ENCODE assay signal across 8 mouse cellular contexts in the genomic region with DNA sequence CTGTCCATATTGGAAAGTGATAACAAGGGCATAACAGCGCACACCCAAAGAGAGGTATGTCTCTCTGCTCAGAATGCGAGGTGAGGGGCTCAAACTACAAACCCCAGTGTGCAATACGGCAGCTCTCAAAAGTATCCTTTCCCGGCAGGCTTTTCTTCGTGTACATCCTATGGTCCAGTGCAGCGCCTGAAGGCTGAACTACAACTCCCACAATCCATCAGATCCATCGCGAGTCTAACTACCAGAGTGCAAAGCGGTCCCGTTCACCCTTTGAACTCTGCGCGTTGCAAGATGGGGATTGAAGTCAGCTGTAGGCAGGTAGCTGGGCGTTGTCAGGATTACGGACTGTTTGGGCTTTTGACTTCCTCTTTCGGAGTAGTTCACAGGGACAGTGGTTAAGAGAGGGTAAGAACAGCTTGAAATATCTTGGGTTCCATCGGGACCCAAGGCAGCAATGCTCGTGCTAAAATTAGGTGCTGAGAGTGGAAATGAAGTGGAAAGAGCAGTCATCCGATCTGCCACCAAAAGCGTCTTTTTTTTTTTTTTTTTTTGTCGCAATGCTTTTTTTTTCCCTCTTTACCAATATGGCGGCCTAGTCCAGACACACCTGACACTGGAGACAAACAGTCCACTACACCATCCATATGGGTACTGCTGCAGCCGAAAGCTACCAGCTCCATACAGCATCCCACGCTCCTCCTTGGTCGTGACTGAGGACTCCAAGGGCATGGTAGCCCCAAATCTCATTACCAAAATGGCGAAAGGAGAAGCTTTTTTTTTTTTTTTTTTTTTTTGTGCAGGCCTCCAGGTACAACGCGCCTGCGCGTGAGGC. TPM values are rescaled to one million over a fixed set of nuclear protein-coding genes. Genes with fewer than 3 reads are reported as not detected.
DNase-seq lines count a peak whose midpoint lies in the region; ATAC-seq lines count a peak whose summit lies in the region.

No protein-coding gene starts in this region.

- H3K4me2 ChIP-seq in hindbrain, embryonic 11.5 days (replicated peaks; ENCODE audit: low read depth, low read length) = peak overlapping the region; percentile 41

- peaks cover 4% of the 10 kb centered on the region for H3K4me1 ChIP-seq in hindbrain, embryonic 11.5 days (replicated peaks; ENCODE audit: control insufficient read depth, insufficient read depth, low read length)

- peak; percentile 89 for ATAC-seq in hindbrain, embryonic 11.5 days (ENCODE audit: low FRiP score)

- peak overlapping the region; percentile 89 for H3K4me3 ChIP-seq in hindbrain, embryonic 11.5 days (ENCODE audit: low read depth, low read length)

- WGBS in hindbrain, embryonic 11.5 days = under 1% methylated on average over 29 of the region's 29 CpGs

- no peaks in the 10 kb centered on the region for H3K36me3 ChIP-seq in hindbrain, embryonic 11.5 days (ENCODE audit: control insufficient read depth, insufficient read depth, low read length)

- no peaks in the 10 kb centered on the region for H3K27me3 ChIP-seq in hindbrain, embryonic 11.5 days (ENCODE audit: control insufficient read depth, insufficient read depth, low read length)

- H3K9me3 ChIP-seq in hindbrain, embryonic 11.5 days (ENCODE audit: control insufficient read depth, low read length) = no peaks in the 10 kb centered on the region

- peak overlapping the region; percentile 95 for H3K27ac ChIP-seq in hindbrain, embryonic 11.5 days (ENCODE audit: low read depth, low read length)

- peak; percentile 98 for DNase-seq in NIH3T3 (ENCODE audit: low read depth)
- peak; percentile 99 for DNase-seq in cerebellum, adult 9-11 months
- peak; percentile 99 for DNase-seq in frontal cortex, adult 2 months (ENCODE audit: extremely low spot score in 1 of 2, low spot score in 1 of 2)
- DNase-seq in hindbrain, embryonic 11.5 days (ENCODE audit: low spot score) = peak; percentile 95
- DNase-seq in layer of hippocampus, postnatal 10 days (ENCODE audit: low spot score in 2 of 2) = peak; percentile 86 to 89
- DNase-seq in lung, postnatal 10 days = peak; percentile 97
- DNase-seq in ovary, postnatal 36 days (ENCODE audit: low spot score) = peak; percentile 83
- peak; percentile 90 for DNase-seq in thymus, postnatal 25 days

- H3K9ac ChIP-seq in hindbrain, embryonic 11.5 days (ENCODE audit: low read depth, low read length) = peak overlapping the region; percentile 42; the same call in 1 of the 2 replicates

RNA-seq across cellular contexts. Expression of a gene that starts 0.7 kb away (rescaled TPM):
- polyA plus RNA-seq in frontal cortex, adult 2 months (2012; rRNA removed) = 43.8 and 45.3 TPM in 2 replicates
- 16.9 and 20.2 TPM in 2 replicates for polyA plus RNA-seq in hindbrain, embryonic 11.5 days (2014; fragmentation: Nextera tagmentation; extraction: Ambion mirVana)
- 10 to 100 TPM; 47.1 to 49.2 TPM for total RNA-seq in layer of hippocampus, postnatal 10 days (2021)

RNA-seq across cellular contexts. Expression of a gene that starts 50.3 kb away (rescaled TPM):
- 8.8 and 11.5 TPM in 2 replicates for polyA plus RNA-seq in frontal cortex, adult 2 months (2012; rRNA removed)
- 20.0 and 21.0 TPM in 2 replicates for polyA plus RNA-seq in hindbrain, embryonic 11.5 days (2014; fragmentation: Nextera tagmentation; extraction: Ambion mirVana)
- 10 to 100 TPM; 16.6 to 22.4 TPM for total RNA-seq in layer of hippocampus, postnatal 10 days (2021)

RNA-seq across cellular contexts. Expression of a gene that starts 51.2 kb away (rescaled TPM):
- polyA plus RNA-seq in frontal cortex, adult 2 months (2012; rRNA removed) = 169 and 190 TPM in 2 replicates
- polyA plus RNA-seq in hindbrain, embryonic 11.5 days (2014; fragmentation: Nextera tagmentation; extraction: Ambion mirVana) = 13.3 TPM in 2 replicates
- 100 to 1,000 TPM; 215 to 221 TPM for total RNA-seq in layer of hippocampus, postnatal 10 days (2021)

RNA-seq across cellular contexts. Expression of a gene that starts 55.9 kb away (rescaled TPM):
- polyA plus RNA-seq in frontal cortex, adult 2 months (2012; rRNA removed) = 134 and 136 TPM in 2 replicates
- 56.3 and 60.0 TPM in 2 replicates for polyA plus RNA-seq in hindbrain, embryonic 11.5 days (2014; fragmentation: Nextera tagmentation; extraction: Ambion mirVana)
- total RNA-seq in layer of hippocampus, postnatal 10 days (2021) = 100 to 1,000 TPM; 143 to 145 TPM

Comparison
In these comparisons a context has a peak if more than half of its experiments do, and no peak if none do; other contexts are left out.
1. Peak in every context shown above with its lines: DNase-seq, ATAC-seq, H3K4me3 ChIP-seq and H3K27ac ChIP-seq.
2. RNA of a gene that starts 51.2 kb away (polyA plus RNA-seq): 169 to 190 TPM in frontal cortex, adult 2 months; 13.3 TPM in hindbrain, embryonic 11.5 days; every median in the first group is over 10 times any median in the second.